Mouse (Mus musculus): ENCODE data around the gene Pigc. TPM values are rescaled to one million over a fixed set of nuclear protein-coding genes. Genes with fewer than 3 reads are reported as not detected.

The Pigc gene
- 19.1 and 24.0 TPM in 2 replicates for total RNA-seq (2014; rRNA removed; ENCODE audit: low replicate concordance)
- polyA plus RNA-seq (2015; fragmentation: Nextera tagmentation; extraction: Ambion mirVana), result 25.0 and 25.8 TPM in 2 replicates

- H3K9ac ChIP-seq (replicated peaks; ENCODE audit: low read depth, low read length), result peak within 1 kb of the TSS; percentile 78
- peak within 1 kb of the TSS; percentile 79 for H3K27ac ChIP-seq (ENCODE audit: low read depth)
- DNase-seq (ENCODE audit: low spot score) (peak; percentile 95), ATAC-seq (ENCODE audit: insufficient read depth, low read depth) (peak; percentile 100)
- peak within 1 kb of the TSS; percentile 73 for H3K4me3 ChIP-seq (ENCODE audit: low read depth, low read length)
- peaks cover 10% of the 10 kb centered on the region; the same call in 1 of the 2 replicates for H3K4me1 ChIP-seq (ENCODE audit: control insufficient read depth, insufficient read depth)
- peak within 1 kb of the TSS; percentile 66 for H3K4me2 ChIP-seq (ENCODE audit: low read depth, low read length)
- WGBS, result 3% methylated on average over 37 of the region's 38 CpGs
- H3K27me3 ChIP-seq (ENCODE audit: control insufficient read depth, insufficient read depth, low read length), result no peaks in the 10 kb centered on the region
- H3K9me3 ChIP-seq (replicated peaks; ENCODE audit: control insufficient read depth, low read length), result no peaks in the 10 kb centered on the region
- H3K36me3 ChIP-seq (replicated peaks; ENCODE audit: control insufficient read depth, insufficient read depth, low read length), result no peaks in the 10 kb centered on the region
- peak; percentile 88 for TF ChIP-seq CTCF (IDR thresholded peaks at IDR 0.05; ENCODE audit: low read depth)
- TF ChIP-seq EP300 (IDR thresholded peaks at IDR 0.05; ENCODE audit: low read depth), result no peak
These were observed at the start of gene Pigc for GRCm38 (mm10) chr1:161968589-161969407. TSS of gene Pigc (plus strand) at chr1:161969186.

GRCm38 (mm10) chr1:161919594-161919993 is 49.4 kb upstream of the Pigc start:
- H3K36me3 ChIP-seq (replicated peaks; ENCODE audit: control insufficient read depth, insufficient read depth, low read length), result no peaks in the 10 kb centered on the region
- H3K4me3 ChIP-seq (ENCODE audit: low read depth, low read length), result no peak overlapping the region
- H3K9ac ChIP-seq (replicated peaks; ENCODE audit: low read depth, low read length), result no peak overlapping the region
- H3K9me3 ChIP-seq (replicated peaks; ENCODE audit: control insufficient read depth, low read length), result no peaks in the 10 kb centered on the region
- ATAC-seq (ENCODE audit: insufficient read depth, low read depth) (no peak), DNase-seq (ENCODE audit: low spot score) (no peak)
- H3K4me1 ChIP-seq (ENCODE audit: control insufficient read depth, insufficient read depth), result no peaks in the 10 kb centered on the region
- no peak overlapping the region for H3K4me2 ChIP-seq (ENCODE audit: low read depth, low read length)
- 94% methylated on average over 2 of the region's 2 CpGs for WGBS
- no peaks in the 10 kb centered on the region for H3K27me3 ChIP-seq (ENCODE audit: control insufficient read depth, insufficient read depth, low read length)
- TF ChIP-seq CTCF (IDR thresholded peaks at IDR 0.05; ENCODE audit: low read depth) (no peak), EP300 (IDR thresholded peaks at IDR 0.05; ENCODE audit: low read depth) (no peak)
- no peak overlapping the region for H3K27ac ChIP-seq (ENCODE audit: low read depth)

- 0 out of 2 replicates have a peak, but pooled peaks cover 3% of the 10 kb centered on the region for H3K4me1 ChIP-seq (ENCODE audit: control insufficient read depth, insufficient read depth)
- no peak overlapping the region for H3K4me2 ChIP-seq (ENCODE audit: low read depth, low read length)
- H3K4me3 ChIP-seq (ENCODE audit: low read depth, low read length), result no peak overlapping the region
- DNase-seq (ENCODE audit: low spot score) (no peak), ATAC-seq (ENCODE audit: insufficient read depth, low read depth) (no peak)
- H3K9ac ChIP-seq (replicated peaks; ENCODE audit: low read depth, low read length), result no peak overlapping the region
- H3K36me3 ChIP-seq (replicated peaks; ENCODE audit: control insufficient read depth, insufficient read depth, low read length), result no peaks in the 10 kb centered on the region
- TF ChIP-seq CTCF (IDR thresholded peaks at IDR 0.05; ENCODE audit: low read depth), result no peak
- TF ChIP-seq EP300 (IDR thresholded peaks at IDR 0.05; ENCODE audit: low read depth), result no peak
- no peaks in the 10 kb centered on the region for H3K9me3 ChIP-seq (replicated peaks; ENCODE audit: control insufficient read depth, low read length)
- H3K27ac ChIP-seq (ENCODE audit: low read depth), result no peak overlapping the region
- 83% methylated on average over 9 of the region's 9 CpGs for WGBS
- no peaks in the 10 kb centered on the region for H3K27me3 ChIP-seq (ENCODE audit: control insufficient read depth, insufficient read depth, low read length)
These were observed 48.2 kb upstream of the Pigc start for GRCm38 (mm10) chr1:161920475-161921454.

GRCm38 (mm10) chr1:161921928-161922327 is 47.1 kb upstream of the Pigc start:
- no peaks in the 10 kb centered on the region for H3K9me3 ChIP-seq (replicated peaks; ENCODE audit: control insufficient read depth, low read length)
- WGBS, result 82% methylated on average over 6 of the region's 6 CpGs
- no peak for DNase-seq (ENCODE audit: low spot score)
- ATAC-seq (ENCODE audit: insufficient read depth, low read depth), result no peak
- no peaks in the 10 kb centered on the region for H3K27me3 ChIP-seq (ENCODE audit: control insufficient read depth, insufficient read depth, low read length)
- no peak overlapping the region for H3K4me3 ChIP-seq (ENCODE audit: low read depth, low read length)
- no peak overlapping the region for H3K9ac ChIP-seq (replicated peaks; ENCODE audit: low read depth, low read length)
- H3K4me1 ChIP-seq (ENCODE audit: control insufficient read depth, insufficient read depth), result 0 out of 2 replicates have a peak, but pooled peaks cover 3% of the 10 kb centered on the region
- H3K36me3 ChIP-seq (replicated peaks; ENCODE audit: control insufficient read depth, insufficient read depth, low read length), result no peaks in the 10 kb centered on the region
- no peak overlapping the region for H3K27ac ChIP-seq (ENCODE audit: low read depth)
- H3K4me2 ChIP-seq (ENCODE audit: low read depth, low read length), result no peak overlapping the region
- TF ChIP-seq CTCF (IDR thresholded peaks at IDR 0.05; ENCODE audit: low read depth) (no peak), EP300 (IDR thresholded peaks at IDR 0.05; ENCODE audit: low read depth) (no peak)

- no peak overlapping the region for H3K4me2 ChIP-seq (ENCODE audit: low read depth, low read length)
- H3K36me3 ChIP-seq (replicated peaks; ENCODE audit: control insufficient read depth, insufficient read depth, low read length), result no peaks in the 10 kb centered on the region
- no peaks in the 10 kb centered on the region for H3K9me3 ChIP-seq (replicated peaks; ENCODE audit: control insufficient read depth, low read length)
- H3K27me3 ChIP-seq (ENCODE audit: control insufficient read depth, insufficient read depth, low read length), result no peaks in the 10 kb centered on the region
- 84% methylated on average over 3 of the region's 3 CpGs for WGBS
- H3K4me1 ChIP-seq (ENCODE audit: control insufficient read depth, insufficient read depth), result 0 out of 2 replicates have a peak, but pooled peaks cover 3% of the 10 kb centered on the region
- DNase-seq (ENCODE audit: low spot score) (no peak), ATAC-seq (ENCODE audit: insufficient read depth, low read depth) (no peak)
- H3K27ac ChIP-seq (ENCODE audit: low read depth), result no peak overlapping the region
- no peak overlapping the region for H3K9ac ChIP-seq (replicated peaks; ENCODE audit: low read depth, low read length)
- no peak overlapping the region for H3K4me3 ChIP-seq (ENCODE audit: low read depth, low read length)
- TF ChIP-seq CTCF (IDR thresholded peaks at IDR 0.05; ENCODE audit: low read depth) (no peak), EP300 (IDR thresholded peaks at IDR 0.05; ENCODE audit: low read depth) (no peak)
These were observed 44.7 kb upstream of the Pigc start for GRCm38 (mm10) chr1:161924321-161924720.
